Mouse (Mus musculus) testis, adult 2 months (tissue): ENCODE measurements at regions not wholly inside any gene's neighbourhood (a gene's known extent, or its start where the extent isn't known, plus 50 kb on each side); places are given as distances from the start of the nearest gene placed in this dataset.

Source experiments
- CTCF ChIP-seq: fragments of 200-500 bp; IDR thresholded peaks from 2 replicates; pipeline ENCODE4 v1.5.1; 2012; ENCODE audit warnings: low read depth, mild to moderate bottlenecking, inconsistent platforms, low read length, moderate library complexity; ENCODE audit not compliant: control insufficient read depth, insufficient read depth, insufficient replicate concordance
- POLR2A ChIP-seq: fragments of 200-500 bp; IDR thresholded peaks from 2 replicates; pipeline ENCODE4 v1.6.1; 2012; ENCODE audit warnings: low read depth, mild to moderate bottlenecking, inconsistent platforms, low read length, moderate library complexity; ENCODE audit not compliant: control insufficient read depth

- no peak for TF ChIP-seq CTCF
- TF ChIP-seq POLR2A, result no peak
These were observed 566.9 kb downstream of the Tmem132b start for GRCm38 (mm10) chr5:126098433-126098832.
